Mouse (Mus musculus): ENCODE measurements around the gene Rtn3.

DNA sequence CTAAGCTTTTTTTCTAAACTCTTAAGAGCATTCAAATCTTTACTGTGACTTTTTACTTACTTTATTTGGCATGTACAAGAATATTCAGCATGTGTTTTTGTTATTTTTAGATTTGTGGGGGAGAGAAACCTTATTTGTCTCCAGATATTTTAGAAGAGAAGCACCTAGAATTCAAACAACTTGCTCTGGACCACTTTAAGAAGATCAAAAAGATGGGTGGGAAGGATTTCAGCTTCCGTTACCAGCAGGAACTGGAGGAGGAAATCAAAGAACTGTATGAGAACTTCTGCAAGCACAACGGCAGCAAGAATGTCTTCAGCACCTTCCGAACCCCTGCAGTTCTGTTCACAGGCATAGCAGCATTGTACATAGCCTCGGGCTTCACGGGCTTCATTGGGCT lies 48.8 kb upstream of the Rtn3 start:
- TF ChIP-seq CTCF (IDR thresholded peaks at IDR 0.05; ENCODE audit: low read depth), result no peak
- no peak for TF ChIP-seq EP300 (optimal IDR thresholded peaks at IDR 0.05)
